Mouse (Mus musculus) C2C12 (cell line): Measurements from ENCODE around the gene Tnf. TPM values are rescaled to one million over a fixed set of nuclear protein-coding genes. Genes with fewer than 3 reads are reported as not detected.
A peak's percentile ranks its signal among the peaks of the same experiment; 100 is the strongest.
"Not testable (repeated sequence)": the region's sequence is repeated elsewhere in the genome, so short reads cannot be mapped to it uniquely, and the experiment has no call there.

ENCODE experiments used
- H3K27me3 ChIP-seq: one replicate; pipeline ENCODE4 v1.6.1; 2011; ENCODE audit not compliant: control insufficient read depth, insufficient read depth, insufficient read length
- H3K36me3 ChIP-seq: one replicate; pipeline ENCODE4 v1.6.1; 2011; ENCODE audit not compliant: control insufficient read depth, insufficient read depth
- H3K4me3 ChIP-seq: one replicate; pipeline ENCODE4 v1.5.1; 2011; ENCODE audit warnings: mild to moderate bottlenecking, control low read depth; ENCODE audit not compliant: poor library complexity, insufficient read depth, severe bottlenecking
- H3K79me2 ChIP-seq: one replicate; pipeline ENCODE4 v1.6.1; 2011; ENCODE audit not compliant: control insufficient read depth, insufficient read depth
- H3K79me3 ChIP-seq: one replicate; pipeline ENCODE4 v1.6.1; 2011; ENCODE audit warnings: low read depth, control low read depth
- H3ac ChIP-seq: one replicate; pipeline ENCODE3; 2011; ENCODE audit warnings: low read depth; ENCODE audit not compliant: control insufficient read depth, insufficient read length
- CEBPB ChIP-seq: IDR thresholded peaks from one replicate; pipeline ENCODE4 v1.6.1; 2011; ENCODE audit warnings: low read depth, mild to moderate bottlenecking, control low read depth, moderate library complexity
- CTCF ChIP-seq: IDR thresholded peaks from one replicate; pipeline ENCODE4 v1.5.1; 2011; ENCODE audit not compliant: control insufficient read depth, insufficient read depth, insufficient read length
- FOSL1 ChIP-seq: IDR thresholded peaks from one replicate; pipeline ENCODE4 v1.8.0; 2011; ENCODE audit warnings: mild to moderate bottlenecking, low read length; ENCODE audit not compliant: poor library complexity, insufficient read depth, severe bottlenecking
- MAX ChIP-seq: IDR thresholded peaks from one replicate; pipeline ENCODE4 v1.6.1; 2011; ENCODE audit warnings: mild to moderate bottlenecking, control low read depth
- MYOD1 ChIP-seq: IDR thresholded peaks from one replicate; pipeline ENCODE4 v1.6.1; 2011; ENCODE audit warnings: low read depth; ENCODE audit not compliant: control insufficient read depth, insufficient read length
- MYOG ChIP-seq: IDR thresholded peaks from one replicate; pipeline ENCODE4 v1.6.1; 2011; ENCODE audit not compliant: control insufficient read depth, insufficient read length; ENCODE audit errors: extremely low read depth
- USF1 ChIP-seq: IDR thresholded peaks from one replicate; pipeline ENCODE4 v1.6.1; 2011; ENCODE audit warnings: low read depth, mild to moderate bottlenecking, control low read depth, moderate library complexity
- polyA plus RNA-seq: library from polyadenylated mRNA; unstranded; fragments of >200 nt; fragmentation: generic; extraction: Trizol; gene quantifications from one replicate; pipeline ENCODE4 v1.2.1, GENCODE M21; 2012; ENCODE audit warnings: missing spikeins

Tnf gene
- polyA plus RNA-seq, 1 experiment = not detected

DNA sequence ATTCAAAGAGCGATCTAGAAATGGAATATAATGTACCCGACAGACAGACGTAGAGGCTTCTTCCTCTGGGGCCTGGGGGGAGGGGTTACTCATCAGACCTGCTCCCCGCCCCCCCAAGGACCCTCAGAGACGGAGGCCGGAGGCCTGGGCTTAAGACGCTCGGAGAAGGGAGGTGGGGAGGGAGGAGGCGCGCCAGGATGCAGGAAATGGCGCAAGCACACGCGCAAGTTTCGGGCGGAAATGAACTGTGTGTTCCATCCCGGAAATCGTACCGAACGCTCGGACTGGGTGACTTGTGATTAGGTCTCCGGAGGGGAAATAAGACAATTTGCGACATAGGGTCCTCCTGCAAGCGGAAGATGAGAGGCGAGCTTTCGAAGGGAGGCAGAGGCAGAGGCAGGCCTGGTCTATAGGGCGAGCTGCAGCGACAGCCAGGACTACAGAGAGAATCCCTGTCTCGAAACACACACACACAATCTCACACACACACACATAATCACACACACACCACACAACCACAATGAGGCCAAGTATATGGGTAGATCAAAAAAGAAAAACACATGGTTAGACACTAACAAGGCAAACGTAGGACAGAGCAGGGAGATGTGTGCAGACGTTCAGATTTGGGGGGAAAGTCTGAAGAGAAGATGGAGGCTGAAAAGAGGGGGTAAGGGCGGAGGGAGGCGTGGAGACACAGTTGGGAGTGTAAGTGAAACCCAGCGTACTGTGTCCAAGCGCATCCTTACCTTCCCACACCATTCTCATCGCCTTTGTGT lies 34.0 kb upstream of the Tnf start, which contains the start of gene Nfkbil1:
Nfkbil1 (minus strand) TSS at position 179 of the 776 bp plus-strand sequence.
- H3K36me3 ChIP-seq = peaks cover 25% of the 10 kb centered on the region
- no peaks in the 10 kb centered on the region for H3K27me3 ChIP-seq
- peaks cover 19% of the 10 kb centered on the region for H3K79me3 ChIP-seq
- peak; percentile 65 for TF ChIP-seq CEBPB
- peak; percentile 56 for TF ChIP-seq MAX
- no peak for TF ChIP-seq CTCF
- TF ChIP-seq USF1 = no peak
- H3ac ChIP-seq = peak within 1 kb of the TSS; percentile 90
- H3K4me3 ChIP-seq = peak within 1 kb of the TSS; percentile 51
- H3K79me2 ChIP-seq = peaks cover 46% of the 10 kb centered on the region

DNA sequence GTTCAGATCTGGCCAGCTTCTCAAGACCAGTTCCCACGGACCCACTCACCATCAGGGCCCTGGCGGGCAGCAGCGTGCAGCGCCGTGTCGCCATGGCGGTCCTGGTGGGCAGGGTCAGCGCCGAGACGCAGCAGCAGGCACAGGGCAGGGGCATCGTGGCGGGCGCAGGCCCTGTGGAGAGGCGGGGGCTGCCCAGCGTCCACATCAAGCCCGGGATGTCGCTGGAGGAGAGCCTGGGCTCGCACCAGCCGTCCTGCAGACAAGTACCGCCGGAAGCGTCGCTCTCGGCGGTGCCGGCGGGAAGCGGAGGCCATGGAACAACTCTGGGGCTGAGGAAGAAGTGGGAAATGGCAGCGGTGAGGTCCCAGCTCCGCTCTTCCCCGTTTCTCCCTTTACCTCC lies 33.1 kb upstream of the Tnf start:
- Histone ChIP-seq H3K36me3 (peaks cover 28% of the 10 kb centered on the region), H3ac (peak overlapping the region; percentile 90), H3K27me3 (no peaks in the 10 kb centered on the region), H3K79me2 (peaks cover 54% of the 10 kb centered on the region), H3K4me3 (peak overlapping the region; percentile 51), H3K79me3 (peaks cover 23% of the 10 kb centered on the region)
- TF ChIP-seq MAX (no peak), CEBPB (no peak), MYOD1 (no peak), USF1 (no peak), FOSL1 (no peak), MYOG (no peak), CTCF (no peak)

DNA sequence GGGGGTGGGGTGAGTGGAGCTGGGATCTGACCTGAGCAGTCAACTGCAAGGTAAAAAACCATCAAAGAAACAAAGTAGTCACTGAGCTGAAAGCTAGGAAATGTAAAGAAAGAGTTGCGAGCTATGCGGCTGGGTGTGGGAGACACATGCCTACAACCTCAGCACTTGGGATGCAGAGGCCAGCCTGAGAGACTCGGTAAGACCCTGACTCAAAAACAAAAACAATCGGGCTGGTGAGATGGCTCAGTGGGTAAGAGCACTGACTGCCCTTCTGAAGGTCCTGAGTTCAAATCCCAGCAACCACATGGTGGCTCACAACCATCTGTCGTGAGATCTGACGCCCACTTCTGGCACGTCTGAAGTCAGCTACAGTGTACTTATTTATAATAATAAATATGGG lies 32.3 kb upstream of the Tnf start:
- Histone ChIP-seq H3K79me2 (peaks cover 59% of the 10 kb centered on the region), H3K36me3 (peaks cover 37% of the 10 kb centered on the region)
- H3K4me3 ChIP-seq = not testable (repeated sequence)

DNA sequence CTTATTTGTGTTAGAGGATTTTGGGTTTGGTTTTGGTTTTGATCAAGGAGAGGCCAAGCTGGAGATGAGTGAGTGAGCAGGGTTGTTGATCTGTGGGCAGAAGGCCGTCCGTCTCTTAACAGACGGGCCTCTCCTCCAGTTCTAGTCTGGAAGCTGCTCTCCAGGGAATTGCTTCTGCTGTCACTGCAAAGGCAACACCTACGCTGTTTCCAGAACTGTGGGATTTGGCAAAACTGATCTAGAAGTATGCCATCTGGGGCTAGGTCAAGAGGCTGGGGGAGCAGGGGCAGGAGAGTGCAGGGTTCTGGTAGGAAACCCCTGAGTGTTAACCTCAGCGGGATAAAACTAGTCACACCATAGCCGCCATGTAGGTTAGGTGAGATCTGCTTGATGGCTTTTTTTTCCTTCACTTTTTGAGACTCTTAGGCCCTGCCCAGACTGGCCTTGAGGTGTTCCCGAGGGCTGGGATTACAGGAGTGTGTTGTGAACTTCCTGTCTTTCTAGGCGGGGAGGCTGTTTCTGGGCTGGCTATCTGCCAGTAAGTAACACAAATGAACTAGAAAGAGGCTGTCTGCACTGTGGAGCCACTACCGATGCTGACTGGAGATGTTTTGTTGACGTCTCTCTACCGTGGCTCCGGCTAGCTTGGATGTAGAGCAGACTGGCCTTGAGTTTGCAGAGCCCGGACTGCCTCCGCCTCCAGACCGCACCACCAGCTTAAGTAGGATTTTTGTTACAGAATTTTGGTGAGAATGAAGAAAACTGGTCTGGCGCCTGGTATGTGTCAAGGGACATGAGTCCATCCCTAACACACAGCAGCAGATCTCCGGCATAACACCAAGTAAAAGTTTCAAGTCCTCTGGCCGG lies 31.5 kb upstream of the Tnf start, which contains the start of gene Atp6v1g2:
Atp6v1g2 (plus strand) TSS at position 547 of the 867 bp plus-strand sequence.
- Histone ChIP-seq H3ac (peak within 1 kb of the TSS; percentile 90), H3K36me3 (peaks cover 37% of the 10 kb centered on the region), H3K27me3 (no peaks in the 10 kb centered on the region), H3K79me2 (peaks cover 60% of the 10 kb centered on the region), H3K4me3 (peak within 1 kb of the TSS; percentile 51), H3K79me3 (peaks cover 23% of the 10 kb centered on the region)
- no peak for TF ChIP-seq MAX
- TF ChIP-seq MYOG = no peak
- no peak for TF ChIP-seq USF1
- TF ChIP-seq FOSL1 = no peak
- TF ChIP-seq CTCF = no peak
- no peak for TF ChIP-seq MYOD1
- no peak for TF ChIP-seq CEBPB

More for the DNA sequence above, 32.3 kb upstream of the Tnf start:
- H3K27me3 ChIP-seq, H3ac ChIP-seq: not testable (repeated sequence)
- peaks cover 23% of the 10 kb centered on the region for H3K79me3 ChIP-seq

DNA sequence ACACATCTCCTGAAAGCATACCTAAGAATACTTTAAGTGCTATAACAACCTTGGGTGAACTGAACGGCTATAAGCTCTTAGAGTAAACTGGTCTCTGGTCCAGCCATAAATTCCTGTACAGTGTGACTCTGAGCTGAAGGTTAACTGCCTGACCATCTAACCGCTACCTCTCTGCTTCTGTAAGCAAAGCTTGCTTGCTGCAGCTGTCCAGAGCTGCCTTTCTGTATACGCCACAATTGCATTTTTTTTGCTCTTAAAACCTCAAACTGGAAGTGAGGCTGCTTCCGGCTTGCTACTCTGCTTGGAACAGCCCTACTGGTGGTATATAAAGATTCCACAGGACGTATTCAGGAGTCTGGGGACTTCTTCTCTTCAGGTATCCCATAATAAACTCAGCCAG lies 30.9 kb upstream of the Tnf start:
- Histone ChIP-seq H3K27me3 (no peaks in the 10 kb centered on the region), H3K79me2 (peaks cover 65% of the 10 kb centered on the region), H3K36me3 (peaks cover 40% of the 10 kb centered on the region), H3K4me3 (no peak overlapping the region), H3K79me3 (peaks cover 23% of the 10 kb centered on the region), H3ac (no peak overlapping the region)
- TF ChIP-seq CEBPB (no peak), FOSL1 (no peak), USF1 (no peak), MAX (no peak), MYOD1 (no peak), MYOG (no peak), CTCF (no peak)

DNA sequence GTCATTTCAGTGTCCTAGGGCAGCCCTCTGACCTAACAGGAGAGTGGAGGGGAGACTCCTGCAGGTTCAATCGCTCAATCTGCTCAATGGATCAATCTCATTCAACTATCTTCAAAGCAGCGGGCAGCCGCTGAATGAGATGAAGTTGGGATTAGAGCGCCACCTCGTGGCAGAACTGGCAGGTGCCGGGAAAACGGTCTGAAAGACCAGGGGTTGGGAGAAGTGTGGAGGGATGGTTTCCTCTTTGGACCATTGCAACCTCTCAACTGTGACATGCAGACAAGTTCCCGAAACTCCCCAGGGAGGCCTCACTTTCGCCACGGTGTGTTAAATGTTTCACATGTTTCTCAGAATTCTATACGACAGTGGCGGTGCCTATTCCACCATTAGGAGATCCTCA lies 30.2 kb upstream of the Tnf start:
- Histone ChIP-seq H3K79me2 (peaks cover 65% of the 10 kb centered on the region), H3ac (no peak overlapping the region), H3K79me3 (peaks cover 23% of the 10 kb centered on the region), H3K36me3 (peaks cover 40% of the 10 kb centered on the region), H3K4me3 (no peak overlapping the region), H3K27me3 (no peaks in the 10 kb centered on the region)
- TF ChIP-seq CTCF (peak; percentile 46), CEBPB (no peak)
